Mouse (Mus musculus): Measurements from ENCODE around the gene Gm45213.

- TF ChIP-seq CTCF (IDR thresholded peaks at IDR 0.05; ENCODE audit: low read depth) (no peak), EP300 (optimal IDR thresholded peaks at IDR 0.05) (no peak)
Measured at GRCm38 (mm10) chr7:66043552-66044459, at the start of gene Gm45213.
